Mouse (Mus musculus): Measurements from ENCODE around the gene 1700020A23Rik. TPM values are rescaled to one million over a fixed set of nuclear protein-coding genes. Genes with fewer than 3 reads are reported as not detected.
A peak's percentile ranks its signal among the peaks of the same experiment; 100 is the strongest.
"Not testable (repeated sequence)": the region's sequence is repeated elsewhere in the genome, so short reads cannot be mapped to it uniquely, and the experiment has no call there.

Gene 1700020A23Rik
- total and polyA plus RNA-seq, 3 experiments, result not detected

- Histone ChIP-seq H3K9me3 (replicated peaks; ENCODE audit: insufficient read depth, low read length) (no peaks in the 10 kb centered on the region), H3K27me3 (ENCODE audit: control insufficient read depth in 1 of 2, insufficient read depth in 2 of 2, low read length in 2 of 2) (no peaks in the 10 kb centered on the region), H3K9ac (ENCODE audit: control insufficient read depth, low read depth, low read length, poor library complexity, severe bottlenecking) (no peak overlapping the region), H3K36me3 (ENCODE audit: control insufficient read depth in 1 of 2, insufficient read depth in 2 of 2, low read length in 2 of 2) (no peaks in the 10 kb centered on the region), H3K4me3 (ENCODE audit: control insufficient read depth in 1 of 2, insufficient read depth in 1 of 2, low read depth in 2 of 2, low read length in 2 of 2) (no peak overlapping the region), H3K27ac (ENCODE audit: control insufficient read depth, low read depth, low read length) (no peak overlapping the region), H3K79me2 (ENCODE audit: control insufficient read depth, insufficient read depth, low read length, poor library complexity) (no peaks in the 10 kb centered on the region), H3K4me1 (ENCODE audit: control insufficient read depth in 1 of 2, insufficient read depth in 2 of 2, low read length in 2 of 2) (peaks cover 0 to 3% of the 10 kb centered on the region in 2 experiments; a peak in 1 of 4 replicates)
- no peak for TF ChIP-seq USF2 (IDR thresholded peaks at IDR 0.05; ENCODE audit: borderline replicate concordance in 1 of 2, insufficient read depth in 1 of 2, low read depth in 1 of 2, low read length in 2 of 2)
- TF ChIP-seq ZMIZ1 (IDR thresholded peaks at IDR 0.05; ENCODE audit: low read depth, low read length), result no peak
- no peak for TF ChIP-seq MXI1 (IDR thresholded peaks at IDR 0.05; ENCODE audit: low read depth, low read length)
- no peak for TF ChIP-seq CHD2 (IDR thresholded peaks at IDR 0.05; ENCODE audit: low read length)
- TF ChIP-seq KAT2A (conservative IDR thresholded peaks at IDR 0.05; ENCODE audit: low read depth, low read length), result no peak
- no peak for TF ChIP-seq MAX (IDR thresholded peaks at IDR 0.05; ENCODE audit: low read length)
- no peak for TF ChIP-seq POLR2AphosphoS5 (IDR thresholded peaks at IDR 0.05; ENCODE audit: borderline replicate concordance, low read depth, low read length)
- no peak for TF ChIP-seq POLR2A (IDR thresholded peaks at IDR 0.05; ENCODE audit: control insufficient read depth in 1 of 2, insufficient read depth in 1 of 2, low read depth in 1 of 2, low read length in 2 of 2, poor library complexity in 1 of 2)
- no peak for TF ChIP-seq RCOR1 (IDR thresholded peaks at IDR 0.05; ENCODE audit: low read depth, low read length)
- TF ChIP-seq CHD1 (IDR thresholded peaks at IDR 0.05; ENCODE audit: low read depth, low read length), result no peak
- no peak for TF ChIP-seq ZKSCAN1 (IDR thresholded peaks at IDR 0.05; ENCODE audit: low read depth, low read length)
- TF ChIP-seq ELF1 (IDR thresholded peaks at IDR 0.05; ENCODE audit: low read depth, low read length), result no peak
- no peak for TF ChIP-seq GATA1 (IDR thresholded peaks at IDR 0.05; ENCODE audit: low read depth, low read length)
- no peak for TF ChIP-seq NELFE (IDR thresholded peaks at IDR 0.05; ENCODE audit: low read depth, low read length)
- TF ChIP-seq GABPA (IDR thresholded peaks at IDR 0.05; ENCODE audit: low read depth, low read length), result no peak
- no peak for TF ChIP-seq E2F4 (IDR thresholded peaks at IDR 0.05; ENCODE audit: borderline replicate concordance, low read depth, low read length)
- no peak for DNase-seq (ENCODE audit: low read depth, low spot score)
Observed at GRCm38 (mm10) chr2:130367386-130367785, 37.7 kb upstream of the 1700020A23Rik start.

GRCm38 (mm10) chr2:130373026-130373425, 32.0 kb upstream of the 1700020A23Rik start:
- not testable (repeated sequence) for H3K4me3 ChIP-seq (ENCODE audit: control insufficient read depth in 1 of 2, insufficient read depth in 1 of 2, low read depth in 2 of 2, low read length in 2 of 2); H3K36me3 ChIP-seq (ENCODE audit: control insufficient read depth in 1 of 2, insufficient read depth in 2 of 2, low read length in 2 of 2); H3K4me1 ChIP-seq (ENCODE audit: control insufficient read depth in 1 of 2, insufficient read depth in 2 of 2, low read length in 2 of 2); H3K9ac ChIP-seq (ENCODE audit: control insufficient read depth, low read depth, low read length, poor library complexity, severe bottlenecking); H3K27me3 ChIP-seq (ENCODE audit: control insufficient read depth in 1 of 2, insufficient read depth in 2 of 2, low read length in 2 of 2); H3K79me2 ChIP-seq (ENCODE audit: control insufficient read depth, insufficient read depth, low read length, poor library complexity); H3K27ac ChIP-seq (ENCODE audit: control insufficient read depth, low read depth, low read length); H3K9me3 ChIP-seq (replicated peaks; ENCODE audit: insufficient read depth, low read length)
- TF ChIP-seq EP300 (IDR thresholded peaks at IDR 0.05; ENCODE audit: low read depth in 1 of 2, low read length in 2 of 2), result peak; percentile 59 to 78; a peak in 3 of 4 replicates
- 0 out of 2 replicates have a peak, but pooled peaks have one; percentile 13 for TF ChIP-seq SIN3A (IDR thresholded peaks at IDR 0.05; ENCODE audit: low read length)
- 0 out of 2 replicates have a peak, but pooled peaks have one; percentile 24 for TF ChIP-seq ETS1 (IDR thresholded peaks at IDR 0.05; ENCODE audit: low read depth, low read length)
- peak; percentile 87 for TF ChIP-seq TCF12 (IDR thresholded peaks at IDR 0.05; ENCODE audit: low read depth, low read length)
- peak; percentile 57; the same call in 1 of the 2 replicates for TF ChIP-seq GATA1 (IDR thresholded peaks at IDR 0.05; ENCODE audit: low read depth, low read length)
- peak; percentile 86 for TF ChIP-seq TAL1 (IDR thresholded peaks at IDR 0.05; ENCODE audit: low read length)
- DNase-seq (ENCODE audit: low read depth, low spot score), result peak; percentile 70

Measured in MEL (cell line).